Mouse (Mus musculus) intestine, embryonic 16.5 days (tissue): ENCODE data around the gene Pin1rt1. TPM values are rescaled to one million over a fixed set of nuclear protein-coding genes. Genes with fewer than 3 reads are reported as not detected.

Source experiments
- ATAC-seq: fragments of 200-750 bp; cut with Nextera tagmentation; 2 replicates; pipeline ENCODE4 v1.8.0; 2017; ENCODE audit warnings: moderate TSS enrichment, moderate library complexity
- H3K27ac ChIP-seq: fragments of 300-500 bp; sonication (generic); 2 replicates; pipeline ENCODE4 v1.5.1; 2014; ENCODE audit warnings: mild to moderate bottlenecking, low read length
- H3K27me3 ChIP-seq: fragments of 300-500 bp; sonication (generic); replicated peaks from 2 replicates; pipeline ENCODE4 v1.6.1; 2014; ENCODE audit warnings: low read length, control low read depth, mixed read lengths; ENCODE audit not compliant: control insufficient read depth, insufficient read depth
- H3K36me3 ChIP-seq: fragments of 300-500 bp; sonication (generic); 2 replicates; pipeline ENCODE4 v1.6.1; 2014; ENCODE audit warnings: low read length, control low read depth; ENCODE audit not compliant: control insufficient read depth, insufficient read depth
- H3K4me1 ChIP-seq: fragments of 300-500 bp; sonication (generic); 2 replicates; pipeline ENCODE4 v1.6.1; 2014; ENCODE audit warnings: low read length, control low read depth, mixed read lengths; ENCODE audit not compliant: control insufficient read depth, insufficient read depth
- H3K4me2 ChIP-seq: fragments of 300-500 bp; sonication (generic); 2 replicates; pipeline ENCODE4 v1.6.1; 2014; ENCODE audit warnings: low read depth, low read length, control low read depth
- H3K4me3 ChIP-seq: fragments of 300-500 bp; sonication (generic); 2 replicates; pipeline ENCODE4 v1.5.1; 2014; ENCODE audit warnings: mild to moderate bottlenecking, low read length
- H3K9ac ChIP-seq: fragments of 300-500 bp; sonication (generic); 2 replicates; pipeline ENCODE4 v1.6.1; 2014; ENCODE audit warnings: low read depth, low read length
- H3K9me3 ChIP-seq: fragments of 300-500 bp; sonication (generic); 2 replicates; pipeline ENCODE4 v1.6.1; 2016; ENCODE audit warnings: low read length, control low read depth; ENCODE audit not compliant: control insufficient read depth
- WGBS: fragments of 180-500 bp; shearing (Covaris S2); extraction: QIAGEN DNeasy Blood & Tissue Kit; methylation state at CpG from one replicate; pipeline ENCODE4 v1.1.7; 2014; 5-methylcytosine and 5-hydroxymethylcytosine counted together
- polyA plus RNA-seq: library from polyadenylated mRNA; unstranded; fragments of >200 nt; fragmentation: Nextera tagmentation; extraction: Ambion mirVana; gene quantifications from 2 replicates; pipeline ENCODE4 v1.2.1, GENCODE M21; 2015

The Pin1rt1 gene
- polyA plus RNA-seq, 1 experiment from 2014 or later: not detected

DNA sequence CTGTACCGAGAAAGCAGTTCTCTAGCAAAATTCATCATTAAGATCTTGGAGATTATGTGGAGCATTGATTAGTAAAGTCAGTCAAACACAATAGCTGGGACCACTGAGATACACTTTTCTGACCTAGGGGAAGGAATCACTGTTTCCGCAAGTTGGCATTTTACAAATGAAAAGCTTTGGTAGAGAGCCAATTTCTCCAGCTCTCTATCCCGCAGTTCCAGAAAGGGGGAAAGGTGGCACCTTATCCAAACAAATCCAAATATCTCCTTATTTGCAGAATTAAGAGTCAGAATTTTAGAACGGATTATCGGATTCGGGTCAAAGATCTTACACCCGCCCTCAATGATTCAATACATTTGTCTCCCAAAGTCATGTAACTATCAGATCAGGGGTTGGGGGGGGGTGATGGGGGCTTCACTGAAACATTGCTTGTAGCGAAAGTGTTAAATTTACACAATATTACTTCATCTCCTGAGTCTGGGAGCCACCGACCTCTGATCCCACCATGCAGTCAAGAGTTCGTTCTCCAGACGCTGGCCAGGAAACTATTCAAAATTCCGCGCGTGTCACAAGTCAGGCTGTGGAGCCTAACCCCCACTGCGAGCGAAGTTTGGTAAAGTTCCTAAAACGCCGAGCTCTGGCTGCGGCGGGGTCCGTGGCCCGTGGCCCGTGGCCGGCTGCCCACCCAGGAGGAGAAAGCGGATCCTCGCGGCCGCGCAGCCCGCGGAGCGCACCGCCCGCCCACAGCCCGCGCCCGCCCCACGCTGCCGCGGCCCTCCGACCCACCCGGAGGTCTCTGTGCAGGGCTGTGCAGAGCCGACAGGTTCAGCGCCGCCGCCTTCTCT lies 25.9 kb upstream of the Pin1rt1 start:
- Histone ChIP-seq H3K9me3 (no peaks in the 10 kb centered on the region), H3K4me2 (peak overlapping the region; percentile 81), H3K27me3 (no peaks in the 10 kb centered on the region), H3K36me3 (no peaks in the 10 kb centered on the region), H3K4me3 (peak overlapping the region; percentile 89), H3K4me1 (peaks cover 11% of the 10 kb centered on the region; the same call in 1 of the 2 replicates), H3K9ac (peak overlapping the region; percentile 97), H3K27ac (peak overlapping the region; percentile 97)
- 4% methylated on average over 46 of the region's 46 CpGs for WGBS
- peak; percentile 7 for ATAC-seq

DNA sequence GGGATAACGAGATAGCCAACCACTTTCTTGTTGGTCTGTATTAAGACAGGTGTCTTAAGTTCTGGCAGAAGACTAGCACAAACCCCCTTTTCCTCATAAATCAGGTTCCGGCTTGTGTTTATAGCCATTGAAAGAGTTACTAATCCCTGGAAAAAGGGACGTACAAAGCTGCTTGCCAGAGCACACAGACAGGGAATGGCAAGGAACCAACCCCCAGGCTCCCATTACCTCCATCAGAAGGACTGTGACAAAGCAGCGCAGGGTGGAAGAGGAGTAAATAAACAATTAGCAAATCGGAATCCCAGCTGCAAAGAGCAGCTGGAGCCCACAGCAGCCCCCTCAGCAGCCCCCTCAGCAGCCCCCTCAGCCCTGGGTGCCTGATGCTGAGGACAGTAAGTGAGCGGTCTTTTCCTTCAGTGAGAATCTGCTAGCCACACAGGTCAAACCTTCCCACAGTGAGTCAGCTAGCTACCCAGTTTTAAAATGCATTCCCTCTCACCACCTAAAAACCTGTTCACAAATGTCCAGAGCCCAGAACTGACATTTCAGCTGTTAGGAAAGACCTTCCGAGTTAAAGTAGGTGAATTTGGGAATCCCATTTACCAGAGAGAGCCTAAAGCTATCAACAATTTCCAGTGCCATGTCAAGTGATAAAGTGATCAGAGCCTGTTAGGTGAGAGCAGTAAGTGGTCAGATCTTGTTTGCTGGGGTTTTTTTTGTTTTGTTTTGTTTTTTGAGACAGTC lies 25.0 kb upstream of the Pin1rt1 start:
- Histone ChIP-seq H3K4me2 (peak overlapping the region; percentile 81), H3K9ac (peak overlapping the region; percentile 97), H3K4me1 (peaks cover 15% of the 10 kb centered on the region), H3K4me3 (peak overlapping the region; percentile 89), H3K9me3 (no peaks in the 10 kb centered on the region), H3K27me3 (no peaks in the 10 kb centered on the region), H3K27ac (peak overlapping the region; percentile 60), H3K36me3 (no peaks in the 10 kb centered on the region)
- ATAC-seq: no peak
- WGBS: 35% methylated on average over 7 of the region's 7 CpGs

DNA sequence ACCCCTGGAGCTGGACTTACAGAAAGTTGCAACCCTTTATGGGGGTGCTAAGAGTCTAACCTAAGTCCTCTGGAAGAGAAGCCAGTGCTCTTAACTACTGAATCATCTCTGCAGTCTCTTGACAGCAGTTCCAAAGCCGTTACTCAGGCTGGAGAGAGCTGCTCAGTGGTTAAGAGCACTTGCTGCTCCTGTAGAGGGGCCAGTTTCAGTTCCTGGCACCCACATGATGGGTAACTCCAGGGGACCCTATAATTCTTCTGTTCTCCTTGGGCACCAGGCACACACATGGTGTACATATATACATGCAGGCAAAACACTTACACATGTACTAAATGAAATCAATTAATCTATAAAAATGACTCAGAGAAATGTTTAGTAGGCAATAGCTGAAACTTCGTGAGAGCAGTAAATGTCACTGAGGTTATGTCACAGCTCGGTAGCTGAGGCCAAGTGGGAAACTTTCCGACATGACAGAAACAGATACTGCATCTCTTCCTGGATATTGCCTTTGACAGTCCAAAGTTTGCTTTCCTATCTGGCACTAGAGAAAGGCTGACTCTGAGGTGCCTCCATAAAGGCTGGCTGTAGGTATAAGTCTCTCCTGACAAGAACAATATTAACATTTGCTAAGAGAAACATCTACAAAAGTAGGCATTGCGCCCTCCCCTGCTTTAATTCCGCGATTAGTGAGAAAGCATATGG lies 24.2 kb upstream of the Pin1rt1 start:
- Histone ChIP-seq H3K4me3 (peak overlapping the region; percentile 89), H3K4me2 (peak overlapping the region; percentile 81)
- WGBS: 44% methylated on average over 7 of the region's 7 CpGs

DNA sequence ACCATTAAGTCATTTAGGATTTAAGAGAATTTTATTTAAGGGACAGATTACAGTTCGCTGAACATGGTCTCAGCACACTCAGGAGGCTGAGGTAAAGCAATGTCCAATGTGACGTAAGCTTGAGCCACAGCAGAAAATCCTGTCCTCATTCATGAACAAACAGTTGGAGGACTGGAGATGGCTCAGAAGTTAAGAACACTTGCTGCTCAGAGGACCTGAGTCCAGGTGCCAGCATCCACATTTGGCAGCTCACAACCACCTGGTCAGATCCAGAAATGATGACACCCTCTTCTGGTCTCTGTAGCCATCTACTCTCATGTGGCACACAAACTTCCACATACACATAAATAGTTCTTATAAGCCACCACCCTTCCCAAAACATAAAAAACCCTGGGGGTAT lies 23.5 kb upstream of the Pin1rt1 start:
- WGBS: 96% methylated on average over 2 of the region's 2 CpGs
- ATAC-seq: no peak
- no peak overlapping the region for H3K4me2 ChIP-seq
- no peak overlapping the region for H3K4me3 ChIP-seq
- H3K9ac ChIP-seq: no peak overlapping the region
- no peak overlapping the region for H3K27ac ChIP-seq
- H3K36me3 ChIP-seq: no peaks in the 10 kb centered on the region
- H3K9me3 ChIP-seq: no peaks in the 10 kb centered on the region
- H3K27me3 ChIP-seq: no peaks in the 10 kb centered on the region
- H3K4me1 ChIP-seq: peaks cover 17% of the 10 kb centered on the region

More for the DNA sequence above, 24.2 kb upstream of the Pin1rt1 start:
- H3K9ac ChIP-seq: peak overlapping the region; percentile 97
- H3K9me3 ChIP-seq: no peaks in the 10 kb centered on the region
- H3K27ac ChIP-seq: peak overlapping the region; percentile 60
- H3K36me3 ChIP-seq: no peaks in the 10 kb centered on the region
- ATAC-seq: peak; percentile 32
- no peaks in the 10 kb centered on the region for H3K27me3 ChIP-seq
- H3K4me1 ChIP-seq: peaks cover 17% of the 10 kb centered on the region

DNA sequence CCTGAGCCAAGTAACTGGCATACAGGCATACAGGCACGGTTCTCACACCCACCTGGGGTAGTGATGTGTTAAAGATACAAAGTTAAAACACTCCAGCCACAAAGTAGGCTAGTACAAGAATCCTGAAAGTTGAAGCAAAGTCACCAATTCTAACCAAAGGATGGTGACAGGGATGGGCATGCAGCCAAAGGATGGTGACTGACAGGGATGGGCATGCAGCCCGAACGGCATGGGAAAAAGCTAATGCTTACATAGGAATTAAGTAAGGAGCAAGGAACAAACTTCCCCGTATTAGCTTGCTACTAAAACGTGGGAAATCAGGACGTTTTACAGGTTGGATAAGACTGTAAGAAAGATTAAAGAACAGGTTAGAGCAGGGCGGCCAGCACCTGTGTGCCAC lies 20.1 kb upstream of the Pin1rt1 start:
- ATAC-seq: peak; percentile 12; the same call in 1 of the 2 replicates
- no peaks in the 10 kb centered on the region for H3K9me3 ChIP-seq
- no peak overlapping the region for H3K27ac ChIP-seq
- H3K27me3 ChIP-seq: no peaks in the 10 kb centered on the region
- H3K4me1 ChIP-seq: peaks cover 12% of the 10 kb centered on the region
- H3K4me2 ChIP-seq: no peak overlapping the region
- H3K4me3 ChIP-seq: no peak overlapping the region
- WGBS: 57% methylated on average over 7 of the region's 7 CpGs
- H3K9ac ChIP-seq: no peak overlapping the region
- no peaks in the 10 kb centered on the region for H3K36me3 ChIP-seq

DNA sequence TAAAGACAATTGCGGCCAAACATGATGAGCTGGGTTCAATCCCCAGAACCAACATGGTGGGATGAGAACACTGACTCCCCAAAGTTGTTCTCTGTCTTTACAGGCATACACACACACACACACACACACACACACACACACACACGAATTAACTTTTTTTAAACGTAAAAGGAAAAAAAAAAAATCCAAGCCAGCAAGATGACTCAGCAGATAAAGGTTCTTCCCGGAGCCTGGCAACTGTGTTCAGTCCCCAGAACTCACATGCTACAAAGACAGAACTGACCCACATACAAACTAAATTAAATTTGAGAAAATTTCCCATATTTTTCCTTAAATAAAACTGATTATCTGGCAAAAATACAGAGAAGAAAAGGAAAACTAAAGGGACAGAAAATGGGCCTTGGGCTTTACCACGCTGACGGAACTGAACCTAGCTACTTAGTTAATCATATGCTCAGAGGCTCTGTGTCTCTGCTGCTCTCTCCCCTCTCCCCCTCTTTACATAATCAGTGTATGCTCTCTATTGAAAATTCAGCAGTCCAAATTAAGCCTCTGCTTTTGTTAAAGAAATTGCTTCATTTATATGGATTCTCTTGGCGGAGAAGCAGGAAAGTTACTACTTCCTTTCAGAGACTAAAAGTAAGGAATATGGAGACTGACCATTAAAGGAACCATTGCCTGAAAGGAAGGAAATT lies 16.5 kb upstream of the Pin1rt1 start:
- no peak overlapping the region for H3K4me2 ChIP-seq
- no peaks in the 10 kb centered on the region for H3K9me3 ChIP-seq
- no peak overlapping the region for H3K9ac ChIP-seq
- no peak for ATAC-seq
- peaks cover 6% of the 10 kb centered on the region; the same call in 1 of the 2 replicates for H3K4me1 ChIP-seq
- H3K4me3 ChIP-seq: no peak overlapping the region
- H3K36me3 ChIP-seq: no peaks in the 10 kb centered on the region
- H3K27me3 ChIP-seq: no peaks in the 10 kb centered on the region
- 62% methylated on average over 7 of the region's 7 CpGs for WGBS
- H3K27ac ChIP-seq: no peak overlapping the region

DNA sequence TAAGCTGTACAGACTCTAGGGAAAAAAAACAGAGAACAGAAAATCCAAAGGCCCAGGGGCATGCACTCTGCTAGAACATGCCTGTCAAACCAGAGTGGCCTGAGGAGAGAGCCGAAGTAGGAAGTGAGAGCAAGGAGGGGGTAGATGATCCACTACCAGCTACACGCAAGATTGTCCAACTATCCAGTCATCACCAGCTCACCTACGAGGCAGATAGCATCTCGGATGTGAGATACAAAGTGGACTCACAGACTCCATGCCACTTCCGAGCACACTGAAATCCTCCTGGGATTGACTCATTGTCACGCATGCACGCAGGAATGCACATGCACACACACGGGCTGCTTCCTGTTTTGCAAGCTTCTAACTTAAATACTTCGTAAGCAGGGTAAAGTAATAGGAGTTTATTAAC lies 15.9 kb upstream of the Pin1rt1 start:
- 79% methylated on average over 9 of the region's 9 CpGs for WGBS
- Histone ChIP-seq H3K27me3 (no peaks in the 10 kb centered on the region), H3K9ac (no peak overlapping the region), H3K9me3 (no peaks in the 10 kb centered on the region), H3K4me2 (no peak overlapping the region), H3K27ac (no peak overlapping the region), H3K4me1 (peaks cover 6% of the 10 kb centered on the region; the same call in 1 of the 2 replicates), H3K36me3 (0 out of 2 replicates have a peak, but pooled peaks cover 2% of the 10 kb centered on the region), H3K4me3 (no peak overlapping the region)
- no peak for ATAC-seq

DNA sequence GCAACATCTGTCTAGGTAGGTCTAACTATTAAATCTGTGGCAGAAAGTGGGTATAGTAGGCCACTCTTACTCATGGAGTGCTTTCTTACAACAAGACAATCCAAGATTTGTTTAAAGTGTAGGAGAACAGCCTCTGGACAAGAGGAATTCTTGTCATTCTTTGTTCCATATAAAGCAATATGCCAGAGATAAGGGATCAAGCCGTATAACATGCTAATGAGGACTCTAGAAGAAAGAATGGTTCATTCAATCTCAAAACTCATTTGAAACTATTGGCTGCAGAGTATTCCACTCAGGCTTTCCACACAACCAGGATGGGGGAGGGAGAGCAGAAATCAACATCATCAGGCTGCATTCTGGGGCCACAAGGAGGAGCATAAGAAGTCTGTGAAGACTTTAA lies 11.2 kb upstream of the Pin1rt1 start:
- no peak overlapping the region for H3K4me3 ChIP-seq
- no peak overlapping the region for H3K4me2 ChIP-seq
- no peaks in the 10 kb centered on the region for H3K27me3 ChIP-seq
- no peaks in the 10 kb centered on the region for H3K9me3 ChIP-seq
- no peak overlapping the region for H3K9ac ChIP-seq
- ATAC-seq: no peak; the same call in 1 of the 2 replicates
- 47% methylated on average over 1 of the region's 1 CpGs for WGBS
- H3K36me3 ChIP-seq: 0 out of 2 replicates have a peak, but pooled peaks cover 6% of the 10 kb centered on the region
- H3K4me1 ChIP-seq: no peaks in the 10 kb centered on the region
- H3K27ac ChIP-seq: no peak overlapping the region
